Mouse (Mus musculus): ENCODE measurements around the gene Gm813. TPM values are rescaled to one million over a fixed set of nuclear protein-coding genes. Genes with fewer than 3 reads are reported as not detected.

Gm813 gene
- not detected for polyA plus RNA-seq (2012; fragmentation: generic; extraction: Trizol)

DNA sequence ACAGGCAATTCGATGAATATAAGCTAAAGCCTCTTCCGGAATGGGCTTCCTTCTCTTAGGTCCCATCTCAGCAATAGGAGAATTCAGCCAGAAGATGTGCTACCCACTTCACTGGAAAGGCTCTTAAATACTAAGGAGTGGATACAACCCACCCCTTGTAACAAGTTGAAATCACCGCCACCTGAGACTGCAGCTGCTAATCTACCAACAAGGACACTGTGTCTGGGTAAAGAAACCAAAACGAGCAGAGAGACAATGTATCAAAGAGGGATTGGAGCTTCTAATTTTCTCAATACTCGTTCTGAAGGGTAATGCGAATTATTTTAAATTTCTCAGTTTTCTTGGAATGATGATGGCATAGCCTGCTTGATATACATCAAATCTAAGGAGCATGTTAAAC, at the start of gene Gm813:
Gene Gm813 (minus strand): TSS at position 101 of the 400 bp plus-strand sequence.

GRCm38 (mm10) chr16:58638689-58639175, 22.0 kb upstream of the Gm813 start, which contains the start of gene E330017A01Rik:
TSS of gene E330017A01Rik (minus strand) at chr16:58638739.

Other genes with a start within 250 kb of the Gm813 start
- 1 to 10 TPM; 2.1 to 7.4 TPM for gene Dcbld2, start 208.5 kb downstream of the Gm813 start, polyA plus RNA-seq (2012; fragmentation: generic; extraction: Trizol)
- gene St3gal6, start 92.7 kb downstream of the Gm813 start, polyA plus RNA-seq (2012; fragmentation: generic; extraction: Trizol) = under 1 TPM; 0.15 to 0.25 TPM
- not detected for gene E330017A01Rik, start 21.8 kb upstream of the Gm813 start, polyA plus RNA-seq (2012; fragmentation: generic; extraction: Trizol)
- 1 to 10 TPM; 1.5 to 4.1 TPM for gene Cpox, start 53.3 kb upstream of the Gm813 start, polyA plus RNA-seq (2012; fragmentation: generic; extraction: Trizol)
- gene Gpr15, start 102.1 kb upstream of the Gm813 start, polyA plus RNA-seq (2012; fragmentation: generic; extraction: Trizol) = not detected
- gene Cldnd1, start 110.9 kb upstream of the Gm813 start, polyA plus RNA-seq (2012; fragmentation: generic; extraction: Trizol) = 10 to 100 TPM in 1 of 2 experiments, 1 to 10 TPM in 1; 5.2 to 29.0 TPM
- not detected for gene Olfr172, start 146.2 kb upstream of the Gm813 start, polyA plus RNA-seq (2012; fragmentation: generic; extraction: Trizol)
- gene Olfr173, start 183.3 kb upstream of the Gm813 start, polyA plus RNA-seq (2012; fragmentation: generic; extraction: Trizol) = under 1 TPM in 1 of 2 experiments, not detected in 1; 0.01 TPM
- gene Olfr175-ps1, start 209.8 kb upstream of the Gm813 start, polyA plus RNA-seq (2012; fragmentation: generic; extraction: Trizol) = not detected

Measured in C3H10T1/2 (cell line).